Mouse (Mus musculus) granulocyte monocyte progenitor cell, adult 5-6 weeks (primary cell): Measurements from ENCODE around the gene Pex14. TPM values are rescaled to one million over a fixed set of nuclear protein-coding genes. Genes with fewer than 3 reads are reported as not detected.

Experiments
- ATAC-seq: replicated peaks from 2 replicates; pipeline ENCODE4 v1.8.0; 2016; ENCODE audit warnings: mild to moderate bottlenecking, moderate TSS enrichment, inconsistent platforms; ENCODE audit not compliant: poor library complexity, severe bottlenecking
- total RNA-seq, 2 experiments: library from RNA; stranded (forward) in 1 of 2; stranded (reverse) in 1 of 2; fragments of 200-712, 200-1000 nt in 1 of 2; fragments of >200 nt in 1 of 2; fragmentation: Nextera tagmentation in 1 of 2; gene quantifications; 2 replicates each; pipeline ENCODE4 v1.2.3; 2014 to 2017

Gene Pex14
- total RNA-seq (2014; fragmentation: Nextera tagmentation): 12.0 and 19.9 TPM in 2 replicates
- 12.5 and 13.6 TPM in 2 replicates for total RNA-seq (2017)

DNA sequence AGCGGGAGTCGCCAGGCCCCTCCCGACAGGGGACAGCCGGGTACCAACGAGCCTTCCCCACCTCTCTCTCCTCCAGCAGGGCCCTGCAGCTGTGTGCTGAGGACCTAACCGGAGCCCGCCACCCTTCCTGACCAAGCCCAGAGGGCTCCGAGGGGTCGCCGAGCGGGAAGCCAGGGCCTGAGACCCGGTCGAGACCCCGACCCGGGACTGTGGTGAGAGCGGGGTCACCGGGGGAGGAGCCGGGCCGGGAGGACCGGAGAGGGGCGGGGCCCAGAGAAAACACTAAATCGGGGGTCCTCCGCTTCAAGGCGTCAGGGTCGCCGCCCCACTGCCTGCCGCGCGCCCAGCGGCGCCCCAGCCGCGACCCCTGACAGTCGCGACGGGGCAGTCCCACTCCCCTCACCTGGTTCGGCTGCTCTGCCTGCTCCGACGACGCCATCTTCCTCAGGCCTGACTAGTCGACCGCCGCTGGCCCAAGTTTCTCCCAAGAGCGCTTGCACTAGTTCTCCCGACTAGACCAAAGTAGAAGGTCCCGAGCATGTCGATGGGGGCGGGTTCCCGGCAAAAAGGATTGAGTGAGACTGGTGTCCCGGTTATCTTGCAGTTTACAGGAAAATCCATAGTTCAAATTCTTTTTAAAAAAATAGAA is at the start of gene Pex14:
Gene Pex14 (minus strand): TSS at position 508 of the 649 bp plus-strand sequence.
- ATAC-seq: peak; percentile 83

DNA sequence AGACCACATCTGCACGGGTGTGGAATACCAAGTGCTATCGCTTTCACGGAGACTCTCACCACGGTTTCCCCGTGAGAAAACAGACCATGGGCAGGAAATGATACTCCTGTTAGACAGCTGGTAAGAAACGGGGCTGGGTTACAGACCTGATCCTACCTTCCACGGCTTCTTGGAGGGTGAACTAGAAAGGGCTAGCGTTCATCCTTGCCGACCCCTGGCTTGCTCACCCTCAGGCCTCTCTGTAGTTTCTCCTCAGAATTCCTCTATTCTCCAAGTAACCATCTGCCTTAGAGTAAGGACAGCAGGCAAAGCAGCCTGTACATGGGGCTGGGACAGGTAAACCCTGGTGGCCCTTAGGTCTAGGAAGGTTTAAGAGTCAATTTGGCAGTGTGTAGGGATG is 49.5 kb upstream of the Pex14 start:
- no peak for ATAC-seq

DNA sequence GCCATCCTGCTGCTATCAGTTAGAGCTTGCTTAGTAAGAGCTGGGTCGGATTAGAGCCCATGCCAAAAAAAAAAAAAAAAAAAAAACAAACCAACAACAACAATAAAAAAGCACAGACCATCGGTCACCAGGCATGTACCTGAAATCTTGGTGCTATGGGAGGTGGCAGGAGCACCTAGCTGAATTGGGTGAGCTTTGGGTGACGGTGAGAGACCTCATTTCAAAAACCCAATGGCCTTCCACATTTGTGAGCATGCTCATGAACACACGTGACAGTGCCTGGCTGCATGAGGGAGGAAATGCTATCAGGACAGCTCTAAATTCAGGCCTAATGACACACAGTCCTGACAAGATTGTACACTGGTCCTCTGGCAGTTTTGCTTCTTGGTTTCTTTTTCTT is 48.4 kb upstream of the Pex14 start:
- no peak for ATAC-seq

DNA sequence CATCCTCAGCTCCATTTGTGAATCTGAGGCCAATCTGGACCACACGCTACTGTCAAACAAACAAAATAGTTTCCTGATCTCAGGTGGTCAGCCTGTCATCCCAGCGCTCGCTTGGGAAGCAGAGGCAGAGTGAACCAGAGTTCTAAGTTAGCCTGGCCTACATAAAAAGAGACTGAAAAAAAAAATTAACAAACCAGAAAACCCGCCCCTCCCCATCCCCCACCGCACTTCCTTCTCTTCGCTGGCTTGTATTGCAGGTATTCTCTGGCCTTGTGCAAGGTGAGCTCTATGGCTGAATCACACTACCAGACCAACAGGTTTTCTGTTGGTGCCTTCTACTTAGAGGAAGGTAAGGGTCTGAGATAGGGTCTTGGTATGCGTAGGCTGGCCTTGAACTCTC is 47.9 kb upstream of the Pex14 start:
- no peak for ATAC-seq

DNA sequence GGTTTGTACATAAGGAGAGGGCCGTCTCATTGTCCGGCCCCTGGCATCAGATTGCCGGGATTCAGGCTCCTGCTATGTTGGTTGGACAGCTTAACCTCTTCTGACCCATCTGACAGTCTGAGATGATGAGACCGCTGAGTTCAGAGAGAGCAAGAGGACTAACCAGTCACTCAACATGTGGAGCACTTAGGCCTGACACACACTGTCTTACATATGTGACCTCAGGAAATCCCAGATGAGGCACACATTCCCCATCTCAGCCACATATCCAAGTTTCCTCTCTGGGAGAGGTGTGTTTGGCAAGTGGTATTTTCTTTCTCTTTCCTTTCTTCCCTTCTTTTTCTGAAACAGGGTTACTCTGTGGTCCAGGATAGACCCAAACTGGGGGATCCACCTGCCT is 45.5 kb upstream of the Pex14 start:
- no peak for ATAC-seq

DNA sequence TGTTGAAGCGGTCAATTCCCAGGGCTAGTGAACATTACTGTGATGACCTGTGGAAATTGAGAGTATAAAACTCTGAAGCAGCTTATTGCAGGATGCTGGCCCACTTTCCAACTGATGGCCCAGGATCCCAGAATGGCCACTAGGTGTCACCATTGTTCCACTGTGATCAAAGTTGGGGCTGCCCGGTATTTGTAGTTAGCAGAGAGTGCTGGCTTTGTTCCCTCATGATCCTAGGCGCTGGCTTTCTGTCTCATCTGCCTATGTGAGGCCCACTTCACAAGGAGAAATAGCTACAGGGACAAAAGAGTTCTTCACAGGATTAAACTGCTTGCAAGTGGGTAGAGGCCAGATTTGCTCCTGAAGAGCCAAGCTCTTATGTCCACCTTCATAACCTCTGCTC is 44.8 kb upstream of the Pex14 start:
- peak; percentile 87 for ATAC-seq

DNA sequence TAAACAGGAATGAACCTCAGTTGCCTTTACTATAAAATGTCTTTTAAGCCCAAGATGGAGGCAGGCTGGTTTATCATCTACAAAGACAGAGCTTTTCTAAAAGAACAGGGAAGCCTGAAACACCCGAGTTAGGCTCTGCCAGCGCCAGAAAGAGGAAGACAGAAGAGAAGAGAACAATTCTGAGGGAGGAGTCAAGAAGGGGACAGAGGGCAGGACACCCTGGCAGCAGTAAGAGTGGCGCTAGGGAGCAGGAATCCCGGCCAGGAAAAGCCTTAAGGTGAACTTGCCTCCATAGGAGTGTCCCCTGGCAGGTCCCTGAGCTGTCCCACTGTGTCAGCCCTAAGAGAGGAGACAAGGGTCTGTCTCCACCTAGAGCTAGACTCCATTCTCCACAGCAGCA is 43.9 kb upstream of the Pex14 start:
- ATAC-seq: peak; percentile 52

DNA sequence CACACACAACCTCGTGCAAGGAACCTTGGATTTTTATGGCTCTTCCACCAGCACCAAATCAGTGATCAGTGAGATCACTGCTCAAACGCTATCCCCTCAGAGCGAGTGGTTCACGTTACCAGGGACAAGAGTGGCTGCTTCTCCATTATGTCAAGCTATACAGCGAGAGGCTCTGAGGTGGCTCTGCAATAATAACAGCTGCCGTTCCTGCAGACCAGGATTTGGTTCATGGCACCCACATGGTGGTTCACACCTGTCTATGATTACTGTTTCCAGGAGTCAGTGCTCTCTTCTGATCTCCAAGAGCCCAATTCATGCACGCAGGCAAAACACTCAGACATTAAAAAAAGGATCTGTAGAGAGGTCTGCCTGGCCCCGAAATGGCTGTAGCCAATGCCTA is 38.8 kb upstream of the Pex14 start:
- ATAC-seq: no peak

DNA sequence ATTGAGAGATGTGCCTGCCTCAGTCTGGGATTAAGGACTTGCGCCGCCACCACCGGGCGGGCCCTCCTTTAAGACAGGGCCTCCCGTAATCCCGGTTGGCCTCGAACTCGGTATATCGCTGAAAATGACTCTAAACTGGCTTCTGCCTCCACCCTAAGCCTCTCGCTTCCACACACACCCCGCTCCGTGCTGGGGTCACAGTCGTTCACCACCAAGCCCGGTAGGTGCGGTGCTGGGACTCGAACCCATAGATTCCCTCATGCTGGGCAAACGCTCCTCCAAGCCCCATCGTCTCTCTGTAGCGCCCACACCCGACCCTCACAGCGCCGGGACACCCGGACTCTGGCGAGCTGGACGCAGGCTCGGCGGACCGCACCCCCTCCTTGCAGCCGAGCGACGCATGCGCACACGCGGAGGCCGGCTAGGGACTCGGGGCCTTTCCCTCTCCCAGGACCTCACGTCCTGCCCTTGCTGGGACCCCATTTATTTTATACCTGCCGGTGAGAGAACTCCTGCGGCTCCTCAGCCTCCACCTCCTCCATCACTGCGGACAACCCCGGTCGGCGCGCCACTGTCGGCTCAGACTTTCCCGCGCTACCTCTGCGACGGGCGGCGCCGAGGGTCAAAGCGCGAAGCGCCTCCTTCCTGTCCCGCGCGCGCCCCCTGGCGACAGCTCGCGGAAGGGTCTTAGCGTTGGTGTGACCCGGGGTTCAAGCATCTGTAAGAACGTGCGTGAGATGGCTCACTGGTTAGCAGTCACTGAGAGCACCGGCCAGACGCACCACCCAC is 37.5 kb upstream of the Pex14 start, which contains the start of gene Cenps:
Gene Cenps (minus strand): TSS at position 648 of the 789 bp plus-strand sequence.
- peak; percentile 96 for ATAC-seq

DNA sequence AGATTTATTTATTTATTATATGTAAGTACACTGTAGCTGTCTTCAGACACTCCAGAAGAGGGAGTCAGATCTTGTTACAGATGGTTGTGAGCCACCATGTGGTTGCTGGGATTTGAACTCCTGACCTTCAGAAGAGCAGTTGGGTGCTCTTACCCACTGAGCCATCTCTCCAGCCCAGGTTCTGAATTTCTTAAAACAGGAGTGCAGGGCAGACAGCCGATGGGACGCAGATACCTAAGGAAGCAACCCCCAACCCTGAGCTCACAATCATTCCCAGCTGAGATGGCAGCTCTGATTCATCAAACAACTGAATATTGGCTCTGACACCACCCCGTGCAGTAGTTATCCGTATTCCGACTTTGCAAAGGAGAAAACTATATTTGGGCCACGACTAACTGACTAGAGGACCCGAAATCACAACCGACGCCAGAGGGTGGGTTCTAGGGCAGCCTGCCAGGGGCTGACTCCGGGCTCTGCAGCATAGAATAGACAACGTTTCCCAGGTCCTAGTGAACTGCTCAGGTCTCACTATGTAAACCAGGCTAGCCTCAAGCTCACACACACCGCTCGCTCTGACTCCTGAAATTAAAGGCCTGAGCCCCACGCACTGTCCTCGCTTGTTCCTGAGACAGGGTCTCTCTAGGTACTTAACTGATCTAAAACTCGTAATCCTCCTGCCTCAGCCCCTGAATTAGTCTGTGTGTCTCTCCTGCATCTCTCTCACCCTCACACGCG is 36.6 kb upstream of the Pex14 start:
- no peak for ATAC-seq

DNA sequence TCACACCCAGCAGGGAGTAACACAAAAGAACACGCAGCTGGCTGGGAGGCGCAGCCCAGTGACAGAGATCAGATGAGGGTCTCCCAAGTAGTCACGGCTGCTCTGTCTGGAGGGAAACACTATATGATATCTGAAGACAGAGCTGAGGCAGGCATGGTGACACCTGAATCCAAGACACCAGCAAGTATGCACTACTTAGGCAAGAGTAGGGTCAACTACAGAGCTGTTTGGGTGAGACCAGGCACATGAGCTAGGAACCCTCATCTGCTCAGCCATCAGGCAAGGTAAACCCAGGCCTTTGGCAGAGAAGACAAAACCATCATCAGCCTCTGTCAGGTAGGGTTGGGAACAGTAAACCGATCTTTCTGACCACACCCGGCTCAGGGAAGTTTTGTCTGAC is 33.7 kb upstream of the Pex14 start:
- no peak for ATAC-seq

DNA sequence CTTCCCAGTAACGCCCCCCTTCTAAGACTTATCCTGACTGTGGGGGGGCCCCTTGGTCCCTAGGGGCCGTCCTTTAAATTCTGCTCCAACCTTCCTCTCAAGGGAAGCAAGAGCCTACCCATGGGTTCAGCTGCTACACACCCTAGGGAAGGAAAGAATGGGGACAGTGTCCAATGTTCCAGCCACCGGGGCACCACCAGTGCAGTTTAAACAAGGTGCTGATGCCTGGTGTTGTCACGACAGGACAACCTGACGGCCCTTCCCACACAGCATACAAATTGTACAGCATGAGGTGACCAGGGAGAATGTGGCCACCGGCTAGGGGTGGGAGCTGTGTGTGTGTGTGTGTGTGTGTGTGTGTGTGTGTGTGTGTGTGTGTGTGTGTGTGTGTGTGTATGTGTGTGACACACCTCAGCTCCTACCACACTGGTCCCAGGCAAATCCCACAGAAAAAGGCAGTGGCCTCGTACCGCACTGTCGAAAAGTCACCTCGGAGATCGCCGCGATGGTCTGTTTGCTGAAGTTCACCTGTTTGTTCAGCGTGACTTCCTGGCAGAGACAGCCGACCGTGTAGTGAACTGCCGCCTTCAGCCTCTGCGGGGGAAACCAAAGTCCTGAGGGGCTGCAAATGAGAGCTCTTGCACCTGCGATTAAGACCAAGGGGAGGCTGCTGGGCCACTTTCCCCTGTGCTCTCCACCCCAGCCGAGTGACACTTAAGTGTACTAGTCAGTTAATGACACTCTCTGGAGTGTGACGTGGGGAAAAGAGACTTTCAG is 32.3 kb upstream of the Pex14 start:
- no peak for ATAC-seq

DNA sequence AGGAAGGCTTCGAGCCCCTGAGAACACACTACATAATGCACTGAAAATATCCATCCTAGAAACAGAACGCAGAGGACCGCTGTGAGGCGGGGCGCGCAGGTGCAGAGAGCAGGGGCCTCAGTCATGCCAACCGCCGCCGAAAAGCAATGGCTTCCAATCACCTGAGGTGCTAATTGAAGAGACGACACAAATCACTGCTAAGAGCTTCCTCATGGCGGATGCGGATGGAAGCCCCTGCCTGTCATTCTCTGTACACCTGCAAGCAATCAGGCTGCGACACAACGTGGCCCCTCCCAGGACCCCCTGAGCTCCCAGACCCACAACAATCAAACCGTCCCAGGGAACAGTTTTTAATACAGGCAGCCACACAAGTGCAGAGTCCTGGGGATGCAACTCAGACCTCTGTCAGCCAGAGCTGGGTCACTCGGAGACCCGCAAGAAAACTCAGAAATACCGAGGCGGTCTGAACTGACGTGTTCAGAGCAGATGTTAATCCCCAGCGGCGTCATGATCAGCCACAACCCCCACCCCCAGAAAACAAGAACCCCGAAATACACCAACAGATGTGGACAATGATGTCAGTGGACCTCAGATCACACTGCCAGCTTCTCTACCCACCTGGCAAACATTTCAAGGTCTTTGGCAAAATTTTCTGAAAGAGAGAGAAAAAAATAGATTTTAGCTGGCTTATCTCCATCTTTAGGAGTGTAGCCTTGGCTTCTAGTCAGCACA is 31.5 kb upstream of the Pex14 start:
- ATAC-seq: no peak

DNA sequence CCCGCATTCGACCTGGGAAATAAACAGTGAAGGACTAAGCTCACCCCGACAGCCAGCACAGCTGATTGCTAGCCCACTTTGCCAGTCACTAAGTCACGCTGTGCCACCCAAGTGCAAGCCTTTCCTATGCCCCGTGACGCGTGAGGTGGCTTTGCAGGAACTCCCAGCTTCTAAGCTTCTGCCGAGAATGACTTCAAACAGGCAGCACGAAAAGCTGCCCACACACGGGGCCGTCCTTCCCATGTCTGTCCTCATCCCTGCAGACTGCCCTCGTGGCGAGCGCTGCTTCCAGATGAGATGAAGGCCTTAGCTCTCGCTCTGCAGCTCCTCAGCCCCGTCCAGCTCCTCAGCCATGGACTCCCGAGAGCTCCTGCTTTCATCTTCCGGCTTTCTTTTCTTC is 28.8 kb upstream of the Pex14 start:
- no peak for ATAC-seq

DNA sequence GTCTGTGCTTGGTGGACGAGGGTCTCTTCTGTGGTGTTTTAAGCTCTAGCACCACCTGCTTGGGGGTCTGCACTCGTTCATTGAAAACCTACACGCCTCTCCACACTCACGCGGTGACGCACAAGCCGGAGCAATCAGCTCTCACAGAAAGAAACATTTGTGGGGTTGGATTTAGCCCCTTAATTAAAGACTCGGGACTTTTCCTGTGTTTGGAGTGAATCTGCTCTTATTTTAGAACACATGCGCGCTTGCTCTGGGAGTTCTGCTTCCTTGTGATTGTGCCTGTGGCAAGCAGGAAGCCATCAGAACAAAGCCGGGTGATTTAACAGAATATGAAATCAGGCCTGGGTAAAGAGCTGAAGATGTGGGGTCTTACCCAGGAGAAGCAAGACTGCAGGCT is 27.0 kb upstream of the Pex14 start, which contains the start of gene Cort:
Gene Cort (minus strand): TSS at position 101 of the 400 bp plus-strand sequence.
- ATAC-seq: no peak

DNA sequence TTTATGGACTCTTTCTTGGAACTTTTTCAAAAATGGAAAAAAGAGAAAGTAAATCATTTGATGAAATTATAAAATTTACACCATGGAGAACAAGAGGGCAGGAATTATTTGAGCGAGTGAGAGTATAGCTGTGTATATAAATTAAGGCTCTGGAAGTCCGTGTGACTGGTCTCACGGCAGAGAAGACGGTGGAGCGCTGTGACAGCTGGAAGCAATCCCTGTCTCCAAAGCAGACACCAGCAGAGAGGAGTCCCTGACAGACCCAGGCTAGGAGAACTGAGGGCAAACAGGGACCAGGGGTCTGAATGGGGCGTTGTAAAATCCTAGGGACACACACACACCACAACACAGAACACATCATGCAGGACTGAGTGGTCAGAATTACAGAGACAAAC is 26.4 kb upstream of the Pex14 start:
- ATAC-seq: no peak

DNA sequence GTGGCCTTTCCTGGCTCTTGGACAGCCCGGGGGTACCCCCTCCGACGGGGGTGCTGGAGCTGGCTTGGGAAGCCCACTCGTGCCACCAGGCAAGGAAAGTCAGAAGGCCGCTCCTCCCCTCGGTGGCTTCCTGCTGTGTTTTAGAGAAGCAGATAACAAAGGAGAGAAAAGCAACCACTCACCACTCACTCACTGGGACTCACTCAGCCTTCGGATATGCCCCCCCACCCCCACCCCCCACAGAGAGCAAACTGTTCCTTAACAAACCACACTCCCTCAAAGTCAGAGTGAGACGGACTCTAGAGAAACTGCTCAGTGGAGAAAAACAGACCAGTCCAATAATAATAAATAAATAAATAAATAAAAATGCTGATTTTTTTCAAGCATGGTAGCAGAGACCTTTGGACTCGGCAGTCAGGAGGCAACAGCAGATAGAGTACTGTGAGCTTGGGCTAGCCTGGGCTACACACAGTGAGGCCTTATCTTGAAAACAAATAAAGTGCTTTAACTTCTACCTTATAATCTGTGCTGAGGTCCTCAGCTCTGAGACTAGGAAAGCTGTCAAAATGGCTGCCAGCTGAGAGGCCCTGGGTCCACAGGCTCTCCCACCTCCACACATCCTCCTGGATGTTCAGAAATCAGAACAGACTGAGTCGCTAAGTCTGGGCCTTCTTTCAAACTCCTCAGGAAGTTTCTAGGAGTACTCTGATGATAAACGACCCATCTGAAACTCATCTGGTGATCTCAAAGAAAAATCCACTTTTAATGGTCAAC is 25.9 kb upstream of the Pex14 start:
- no peak for ATAC-seq

DNA sequence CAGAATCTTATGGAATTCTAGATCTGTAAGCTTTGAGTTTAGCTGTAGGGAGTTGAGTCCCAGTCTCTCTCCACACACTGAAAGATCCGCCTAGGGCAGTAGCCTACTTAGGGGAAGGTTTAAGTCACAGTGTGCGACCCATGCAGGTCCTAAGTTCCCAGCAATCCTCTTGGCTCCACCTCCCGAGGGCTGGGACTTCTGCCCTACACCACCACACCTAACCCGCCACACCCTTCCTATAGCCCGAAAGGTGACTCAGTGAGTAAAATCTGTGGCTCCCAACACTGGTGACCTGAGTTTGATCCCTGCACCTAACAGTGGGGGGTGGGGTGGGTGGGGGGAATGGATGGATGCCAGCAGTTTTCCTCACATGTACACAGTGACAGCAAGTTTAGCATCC is 23.8 kb upstream of the Pex14 start:
- ATAC-seq: no peak

DNA sequence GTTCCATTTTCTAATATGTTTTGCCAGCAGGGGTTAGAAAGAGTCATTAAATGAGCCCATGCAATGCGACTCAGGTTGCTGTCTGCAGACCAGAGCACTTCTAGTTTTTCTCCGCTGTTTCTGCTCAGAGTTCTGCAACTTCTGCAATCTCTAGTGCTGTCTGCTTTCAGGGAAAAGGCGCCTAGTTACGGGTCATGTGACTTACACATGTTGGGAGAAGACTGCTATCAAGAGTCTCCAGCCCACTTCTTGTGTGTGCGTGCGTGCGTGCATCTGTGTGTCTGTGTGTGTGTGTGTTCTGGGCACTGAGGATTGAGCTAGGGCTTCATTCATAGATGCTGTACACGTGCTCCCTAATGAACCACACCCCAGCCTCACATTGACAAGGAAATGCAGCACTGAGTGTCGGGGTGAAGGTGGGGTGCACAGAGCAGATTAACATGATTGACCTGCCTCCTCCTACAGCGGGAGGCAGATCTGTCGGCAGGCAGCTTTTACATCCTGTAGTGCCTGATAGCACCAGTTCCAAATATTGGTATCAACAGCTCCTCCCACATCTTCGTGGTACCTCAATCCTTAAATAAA is 20.4 kb upstream of the Pex14 start:
- peak; percentile 76 for ATAC-seq
